Mouse (Mus musculus): Measurements from ENCODE around the gene Csf2rb. TPM values are rescaled to one million over a fixed set of nuclear protein-coding genes. Genes with fewer than 3 reads are reported as not detected.

Gene Csf2rb
- polyA plus RNA-seq, 1 experiment from 2014 or later, result 0.56 TPM

DNA sequence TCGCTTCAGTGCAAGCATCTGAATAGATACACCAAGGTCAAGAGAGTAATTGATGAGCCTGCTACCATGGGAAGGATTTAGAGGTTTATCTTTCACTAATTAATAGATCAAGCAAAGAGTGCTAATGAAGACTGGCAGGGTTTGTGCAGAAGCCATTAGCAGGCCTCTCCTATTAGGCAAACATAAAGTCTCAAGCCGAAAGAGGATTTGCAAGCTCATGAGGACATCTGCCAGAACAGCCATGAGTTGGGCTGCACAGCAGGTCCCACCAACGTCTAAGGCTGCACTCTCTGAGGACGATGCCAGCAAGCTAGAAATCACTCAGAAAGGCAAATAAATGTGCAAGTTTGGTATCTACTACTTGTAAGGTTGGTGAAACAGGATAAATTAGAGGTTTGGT lies 55.2 kb downstream of the Csf2rb start:
- Histone ChIP-seq H3K9me3 (ENCODE audit: control insufficient read depth, low read length) (no peaks in the 10 kb centered on the region), H3K27ac (ENCODE audit: low read depth, low read length) (no peak overlapping the region), H3K4me3 (ENCODE audit: low read depth, low read length) (no peak overlapping the region), H3K9ac (replicated peaks; ENCODE audit: low read depth, low read length) (no peak overlapping the region), H3K4me1 (ENCODE audit: control insufficient read depth, insufficient read depth, low read length) (no peaks in the 10 kb centered on the region), H3K36me3 (ENCODE audit: control insufficient read depth, insufficient read depth, low read length) (no peaks in the 10 kb centered on the region), H3K4me2 (ENCODE audit: low read depth, low read length) (no peak overlapping the region), H3K27me3 (ENCODE audit: control insufficient read depth, insufficient read depth, low read length) (no peaks in the 10 kb centered on the region)
- ATAC-seq (ENCODE audit: low read depth), result no peak
- WGBS, result 67% methylated on average over 4 of the region's 4 CpGs

DNA sequence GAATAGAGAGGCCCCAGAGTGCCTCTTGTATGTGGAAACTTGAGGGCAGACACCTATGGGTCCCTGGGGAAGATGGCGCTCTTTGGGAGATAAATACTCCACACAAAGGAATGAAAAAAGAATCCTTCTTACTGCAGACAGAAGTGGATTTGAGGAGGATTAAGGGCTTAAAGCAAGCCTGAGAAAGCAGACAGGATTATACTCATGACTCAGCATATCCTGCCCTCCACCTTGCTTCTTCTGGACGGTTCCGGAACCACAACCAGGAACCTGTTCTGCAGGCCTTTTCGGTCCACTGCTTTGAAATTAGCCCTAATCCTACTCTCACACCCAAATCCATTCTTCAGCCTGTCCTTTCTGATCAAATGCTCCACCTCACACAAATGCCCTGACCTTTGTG lies 56.6 kb downstream of the Csf2rb start:
- Histone ChIP-seq H3K36me3 (ENCODE audit: control insufficient read depth, insufficient read depth, low read length) (no peaks in the 10 kb centered on the region), H3K9me3 (ENCODE audit: control insufficient read depth, low read length) (no peaks in the 10 kb centered on the region), H3K27me3 (ENCODE audit: control insufficient read depth, insufficient read depth, low read length) (no peaks in the 10 kb centered on the region), H3K4me2 (ENCODE audit: low read depth, low read length) (no peak overlapping the region), H3K4me1 (ENCODE audit: control insufficient read depth, insufficient read depth, low read length) (no peaks in the 10 kb centered on the region), H3K9ac (replicated peaks; ENCODE audit: low read depth, low read length) (no peak overlapping the region), H3K4me3 (ENCODE audit: low read depth, low read length) (no peak overlapping the region), H3K27ac (ENCODE audit: low read depth, low read length) (no peak overlapping the region)
- no peak for ATAC-seq (ENCODE audit: low read depth)
- WGBS, result 90% methylated on average over 4 of the region's 4 CpGs

DNA sequence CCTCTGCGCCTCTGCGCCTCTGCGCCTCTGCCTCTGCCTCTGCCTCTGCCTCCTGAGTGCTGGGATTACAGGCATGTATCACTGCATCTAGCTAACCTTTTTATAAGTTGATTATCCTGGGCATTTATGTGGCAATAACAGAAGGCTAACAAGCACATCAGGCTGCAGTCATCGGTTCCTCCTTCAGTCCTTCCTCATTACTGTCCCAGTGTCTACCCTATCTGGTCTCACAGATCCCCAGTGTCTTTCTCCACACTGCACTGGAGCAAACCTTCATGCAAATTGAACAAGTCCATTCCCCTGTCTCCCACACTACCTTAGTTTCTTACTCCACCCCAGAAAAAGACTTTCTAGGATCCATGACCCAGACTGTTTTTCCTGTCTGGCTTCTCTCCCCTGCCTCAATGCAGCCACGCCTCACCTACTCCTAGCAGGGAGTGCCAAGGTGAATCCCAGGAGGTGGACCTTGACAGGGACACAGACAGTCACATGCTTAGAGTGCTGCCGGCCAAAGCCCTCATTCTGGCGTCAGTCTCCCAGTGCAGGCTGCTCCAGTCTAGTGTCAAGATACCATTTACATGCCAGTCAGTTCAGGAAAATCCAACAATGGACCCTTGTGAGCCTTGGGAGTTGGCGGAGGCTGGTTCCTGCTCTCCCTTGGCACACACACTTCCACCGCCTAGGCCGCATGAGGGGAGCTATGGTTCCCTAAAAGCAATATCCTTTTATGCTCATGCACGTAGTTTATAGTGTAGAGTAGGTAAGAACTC lies 58.1 kb downstream of the Csf2rb start:
- WGBS, result 77% methylated on average over 11 of the region's 11 CpGs
- no peaks in the 10 kb centered on the region for H3K9me3 ChIP-seq (ENCODE audit: control insufficient read depth, low read length)
- no peak overlapping the region for H3K4me2 ChIP-seq (ENCODE audit: low read depth, low read length)
- H3K9ac ChIP-seq (replicated peaks; ENCODE audit: low read depth, low read length), result no peak overlapping the region
- peak overlapping the region; percentile 16 for H3K27ac ChIP-seq (ENCODE audit: low read depth, low read length)
- H3K27me3 ChIP-seq (ENCODE audit: control insufficient read depth, insufficient read depth, low read length), result no peaks in the 10 kb centered on the region
- no peaks in the 10 kb centered on the region for H3K4me1 ChIP-seq (ENCODE audit: control insufficient read depth, insufficient read depth, low read length)
- H3K36me3 ChIP-seq (ENCODE audit: control insufficient read depth, insufficient read depth, low read length), result no peaks in the 10 kb centered on the region
- no peak overlapping the region for H3K4me3 ChIP-seq (ENCODE audit: low read depth, low read length)
- ATAC-seq (ENCODE audit: low read depth), result peak; percentile 60; the same call in 1 of the 2 replicates

DNA sequence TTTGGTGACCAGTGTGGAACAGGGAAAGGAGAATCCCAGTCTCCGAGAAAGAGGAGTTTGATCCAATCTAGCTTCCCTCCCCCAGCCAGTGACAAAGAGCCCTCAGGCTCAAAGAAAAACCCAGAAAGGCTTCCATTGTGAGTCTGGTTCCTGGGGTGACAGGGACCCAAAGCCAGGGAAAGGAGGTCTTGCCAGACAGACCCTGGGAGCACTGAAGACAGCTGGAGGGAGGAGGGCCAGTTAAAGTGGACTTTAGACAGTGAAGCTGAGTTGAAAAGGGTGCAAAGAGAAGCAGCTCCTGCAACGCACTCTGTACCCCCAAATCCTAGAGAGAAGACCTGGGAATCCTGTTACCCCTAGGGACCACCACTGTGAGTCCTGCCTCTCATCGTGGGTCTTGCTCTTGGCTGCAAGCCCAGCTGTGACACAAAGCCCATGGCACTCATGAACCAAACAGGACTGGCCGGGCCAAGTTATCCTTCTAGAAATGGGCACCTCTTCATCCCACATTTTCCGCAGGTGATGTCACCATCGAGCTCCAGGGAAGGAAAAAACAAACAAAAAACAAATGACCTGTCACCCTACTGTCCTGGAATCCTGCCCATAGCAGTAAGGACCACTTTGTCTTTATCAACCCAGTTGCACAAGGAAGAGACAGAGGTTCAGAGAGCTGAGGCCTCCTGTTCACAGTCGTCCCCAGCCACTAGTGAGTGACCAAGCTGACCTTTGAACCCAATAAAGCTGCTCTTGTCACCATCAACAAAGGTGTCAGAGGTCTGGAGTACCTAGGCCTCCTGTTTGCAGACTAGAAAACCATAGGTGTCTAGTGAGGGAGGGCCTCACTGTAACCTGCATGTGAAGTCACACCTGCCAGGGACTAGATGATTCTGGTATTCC lies 58.9 kb downstream of the Csf2rb start:
- H3K4me2 ChIP-seq (ENCODE audit: low read depth, low read length), result no peak overlapping the region
- H3K27ac ChIP-seq (ENCODE audit: low read depth, low read length), result peak overlapping the region; percentile 16
- peak; percentile 24; the same call in 1 of the 2 replicates for ATAC-seq (ENCODE audit: low read depth)
- H3K4me1 ChIP-seq (ENCODE audit: control insufficient read depth, insufficient read depth, low read length), result no peaks in the 10 kb centered on the region
- H3K9me3 ChIP-seq (ENCODE audit: control insufficient read depth, low read length), result no peaks in the 10 kb centered on the region
- H3K4me3 ChIP-seq (ENCODE audit: low read depth, low read length), result no peak overlapping the region
- H3K27me3 ChIP-seq (ENCODE audit: control insufficient read depth, insufficient read depth, low read length), result no peaks in the 10 kb centered on the region
- WGBS, result 69% methylated on average over 7 of the region's 7 CpGs
- no peaks in the 10 kb centered on the region for H3K36me3 ChIP-seq (ENCODE audit: control insufficient read depth, insufficient read depth, low read length)
- H3K9ac ChIP-seq (replicated peaks; ENCODE audit: low read depth, low read length), result no peak overlapping the region

- ATAC-seq (ENCODE audit: low read depth), result no peak
- no peak overlapping the region for H3K9ac ChIP-seq (replicated peaks; ENCODE audit: low read depth, low read length)
- H3K36me3 ChIP-seq (ENCODE audit: control insufficient read depth, insufficient read depth, low read length), result no peaks in the 10 kb centered on the region
- H3K27ac ChIP-seq (ENCODE audit: low read depth, low read length), result no peak overlapping the region
- no peaks in the 10 kb centered on the region for H3K9me3 ChIP-seq (ENCODE audit: control insufficient read depth, low read length)
- 90% methylated on average over 1 of the region's 1 CpGs for WGBS
- H3K4me2 ChIP-seq (ENCODE audit: low read depth, low read length), result no peak overlapping the region
- H3K27me3 ChIP-seq (ENCODE audit: control insufficient read depth, insufficient read depth, low read length), result no peaks in the 10 kb centered on the region
- no peak overlapping the region for H3K4me3 ChIP-seq (ENCODE audit: low read depth, low read length)
- H3K4me1 ChIP-seq (ENCODE audit: control insufficient read depth, insufficient read depth, low read length), result no peaks in the 10 kb centered on the region
Measured at GRCm38 (mm10) chr15:78385564-78385963, 60.0 kb downstream of the Csf2rb start.

DNA sequence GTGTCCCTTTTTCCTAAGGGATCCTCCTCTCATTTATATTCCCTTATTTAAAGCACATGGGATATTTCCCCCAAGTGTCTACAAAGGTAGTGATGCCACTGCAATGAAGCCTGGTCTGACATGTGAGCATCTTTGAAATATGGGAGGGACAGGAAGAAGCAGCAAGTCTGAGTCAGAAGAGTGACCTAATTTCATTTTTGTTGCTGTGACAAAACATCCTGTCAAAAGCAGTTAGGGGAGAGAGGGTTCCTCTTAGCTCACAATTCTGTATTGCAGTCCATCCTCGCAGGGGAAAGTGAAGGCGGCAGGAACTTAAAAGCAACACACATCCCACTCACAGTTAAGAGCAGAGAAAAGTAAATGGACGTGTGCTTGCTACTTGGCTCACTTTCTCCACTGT lies 65.3 kb downstream of the Csf2rb start:
- 80% methylated on average over 3 of the region's 3 CpGs for WGBS
- Histone ChIP-seq H3K9me3 (ENCODE audit: control insufficient read depth, low read length) (no peaks in the 10 kb centered on the region), H3K9ac (replicated peaks; ENCODE audit: low read depth, low read length) (no peak overlapping the region), H3K4me1 (ENCODE audit: control insufficient read depth, insufficient read depth, low read length) (no peaks in the 10 kb centered on the region), H3K4me2 (ENCODE audit: low read depth, low read length) (no peak overlapping the region), H3K36me3 (ENCODE audit: control insufficient read depth, insufficient read depth, low read length) (no peaks in the 10 kb centered on the region), H3K4me3 (ENCODE audit: low read depth, low read length) (no peak overlapping the region), H3K27me3 (ENCODE audit: control insufficient read depth, insufficient read depth, low read length) (no peaks in the 10 kb centered on the region), H3K27ac (ENCODE audit: low read depth, low read length) (no peak overlapping the region)
- ATAC-seq (ENCODE audit: low read depth), result no peak

DNA sequence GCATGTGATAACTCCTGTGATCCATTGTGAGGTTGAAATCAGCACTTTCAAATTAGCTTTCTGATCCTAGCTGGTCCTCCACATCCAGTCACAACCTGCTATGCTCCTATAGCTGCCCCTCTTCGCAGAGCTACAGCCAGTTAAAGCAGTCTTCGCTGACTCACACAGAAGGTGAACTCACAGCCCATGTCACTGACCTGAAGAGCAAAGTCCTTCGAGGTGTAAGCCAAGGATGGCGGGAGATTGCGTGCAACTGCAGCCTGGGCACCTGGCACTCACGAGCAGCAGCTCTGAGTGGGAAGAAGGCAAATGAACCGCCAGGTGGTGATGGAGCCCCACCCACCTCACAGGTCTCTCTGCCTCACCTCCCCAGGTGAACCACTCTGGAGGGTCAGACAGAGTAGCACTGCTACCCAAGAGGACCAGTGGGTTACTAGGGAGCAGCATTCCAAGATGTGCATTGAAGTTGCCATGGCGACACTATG lies 70.0 kb downstream of the Csf2rb start, which contains the start of gene Tex33:
Gene Tex33 (minus strand): TSS at position 435 of the 485 bp plus-strand sequence.
- Histone ChIP-seq H3K36me3 (ENCODE audit: control insufficient read depth, insufficient read depth, low read length) (no peaks in the 10 kb centered on the region), H3K27me3 (ENCODE audit: control insufficient read depth, insufficient read depth, low read length) (no peaks in the 10 kb centered on the region), H3K4me3 (ENCODE audit: low read depth, low read length) (no peak within 1 kb of the TSS), H3K27ac (ENCODE audit: low read depth, low read length) (no peak within 1 kb of the TSS), H3K9me3 (ENCODE audit: control insufficient read depth, low read length) (no peaks in the 10 kb centered on the region), H3K9ac (replicated peaks; ENCODE audit: low read depth, low read length) (no peak within 1 kb of the TSS), H3K4me1 (ENCODE audit: control insufficient read depth, insufficient read depth, low read length) (no peaks in the 10 kb centered on the region), H3K4me2 (ENCODE audit: low read depth, low read length) (no peak within 1 kb of the TSS)
- ATAC-seq (ENCODE audit: low read depth), result no peak
- 89% methylated on average over 8 of the region's 8 CpGs for WGBS

GRCm38 (mm10) chr15:78401345-78401744 lies 75.8 kb downstream of the Csf2rb start:
- 66% methylated on average over 6 of the region's 6 CpGs for WGBS
- no peaks in the 10 kb centered on the region for H3K36me3 ChIP-seq (ENCODE audit: control insufficient read depth, insufficient read depth, low read length)
- H3K27me3 ChIP-seq (ENCODE audit: control insufficient read depth, insufficient read depth, low read length), result no peaks in the 10 kb centered on the region
- no peak overlapping the region for H3K4me2 ChIP-seq (ENCODE audit: low read depth, low read length)
- peaks cover 17% of the 10 kb centered on the region for H3K4me1 ChIP-seq (ENCODE audit: control insufficient read depth, insufficient read depth, low read length)
- H3K9me3 ChIP-seq (ENCODE audit: control insufficient read depth, low read length), result no peaks in the 10 kb centered on the region
- no peak overlapping the region for H3K27ac ChIP-seq (ENCODE audit: low read depth, low read length)
- no peak overlapping the region for H3K9ac ChIP-seq (replicated peaks; ENCODE audit: low read depth, low read length)
- H3K4me3 ChIP-seq (ENCODE audit: low read depth, low read length), result no peak overlapping the region
- no peak for ATAC-seq (ENCODE audit: low read depth)

- no peaks in the 10 kb centered on the region for H3K27me3 ChIP-seq (ENCODE audit: control insufficient read depth, insufficient read depth, low read length)
- ATAC-seq (ENCODE audit: low read depth), result no peak
Measured at GRCm38 (mm10) chr15:78401921-78402320, 76.4 kb downstream of the Csf2rb start.

More at GRCm38 (mm10) chr15:78401921-78402320, 76.4 kb downstream of the Csf2rb start:
- Histone ChIP-seq H3K4me2 (ENCODE audit: low read depth, low read length) (no peak overlapping the region), H3K9me3 (ENCODE audit: control insufficient read depth, low read length) (no peaks in the 10 kb centered on the region), H3K9ac (replicated peaks; ENCODE audit: low read depth, low read length) (no peak overlapping the region), H3K4me1 (ENCODE audit: control insufficient read depth, insufficient read depth, low read length) (peaks cover 17% of the 10 kb centered on the region), H3K4me3 (ENCODE audit: low read depth, low read length) (no peak overlapping the region), H3K27ac (ENCODE audit: low read depth, low read length) (no peak overlapping the region), H3K36me3 (ENCODE audit: control insufficient read depth, insufficient read depth, low read length) (no peaks in the 10 kb centered on the region)
- WGBS, result 58% methylated on average over 4 of the region's 4 CpGs

All from neural tube, embryonic 14.5 days (tissue).